Mouse (Mus musculus) heart, embryonic 12.5 days (tissue): ENCODE measurements at regions not wholly inside any gene's neighbourhood (a gene's known extent, or its start where the extent isn't known, plus 50 kb on each side); places are given as distances from the start of the nearest gene placed in this dataset.

Source experiments
- ATAC-seq: fragments of 200-750 bp; cut with Nextera tagmentation; 2 replicates; pipeline ENCODE4 v1.8.0; 2017; ENCODE audit warnings: moderate TSS enrichment, moderate library complexity; ENCODE audit not compliant: insufficient number of reproducible peaks, low FRiP score
- H3K27ac ChIP-seq: fragments of 300-500 bp; sonication (generic); 2 replicates; pipeline ENCODE4 v1.5.1; 2016; ENCODE audit warnings: mild to moderate bottlenecking, moderate library complexity; ENCODE audit not compliant: poor library complexity, severe bottlenecking
- H3K27me3 ChIP-seq: fragments of 300-500 bp; sonication (generic); replicated peaks from 2 replicates; pipeline ENCODE4 v1.6.1; 2016; ENCODE audit warnings: mild to moderate bottlenecking, moderate library complexity
- H3K36me3 ChIP-seq: fragments of 300-500 bp; sonication (generic); 2 replicates; pipeline ENCODE4 v1.6.1; 2016; ENCODE audit warnings: mild to moderate bottlenecking, moderate library complexity
- H3K4me1 ChIP-seq: fragments of 300-500 bp; sonication (generic); replicated peaks from 2 replicates; pipeline ENCODE4 v1.6.1; 2016; ENCODE audit warnings: mild to moderate bottlenecking
- H3K4me2 ChIP-seq: fragments of 300-500 bp; sonication (generic); 2 replicates; pipeline ENCODE4 v1.6.1; 2016; ENCODE audit warnings: mild to moderate bottlenecking, moderate library complexity
- H3K4me3 ChIP-seq: fragments of 300-500 bp; sonication (generic); 2 replicates; pipeline ENCODE4 v1.5.1; 2016; ENCODE audit warnings: mild to moderate bottlenecking
- H3K9ac ChIP-seq: fragments of 300-500 bp; sonication (generic); 2 replicates; pipeline ENCODE4 v1.6.1; 2016; ENCODE audit warnings: mild to moderate bottlenecking, moderate library complexity
- H3K9me3 ChIP-seq: fragments of 300-500 bp; sonication (generic); replicated peaks from 2 replicates; pipeline ENCODE4 v1.6.1; 2016; ENCODE audit warnings: mild to moderate bottlenecking, moderate library complexity
- WGBS: fragments of 180-500 bp; shearing (Covaris S2); methylation state at CpG from one replicate; pipeline ENCODE4 v1.1.7; 2016; 5-methylcytosine and 5-hydroxymethylcytosine counted together

- no peaks in the 10 kb centered on the region for H3K9me3 ChIP-seq
- H3K9ac ChIP-seq: no peak overlapping the region
- no peak overlapping the region for H3K4me2 ChIP-seq
- no peaks in the 10 kb centered on the region for H3K36me3 ChIP-seq
- no peak for ATAC-seq
- H3K4me3 ChIP-seq: no peak overlapping the region
- no peaks in the 10 kb centered on the region for H3K4me1 ChIP-seq
- H3K27ac ChIP-seq: no peak overlapping the region
- WGBS: 73% methylated on average over 7 of the region's 7 CpGs
- no peaks in the 10 kb centered on the region for H3K27me3 ChIP-seq
Measured at GRCm38 (mm10) chr8:77815648-77815971, 91.3 kb upstream of the Ednra start.

- H3K27ac ChIP-seq: no peak overlapping the region
- H3K9me3 ChIP-seq: no peaks in the 10 kb centered on the region
- no peak for ATAC-seq
- 80% methylated on average over 4 of the region's 4 CpGs for WGBS
- H3K27me3 ChIP-seq: no peaks in the 10 kb centered on the region
- no peak overlapping the region for H3K4me2 ChIP-seq
- H3K36me3 ChIP-seq: no peaks in the 10 kb centered on the region
- H3K4me3 ChIP-seq: no peak overlapping the region
- H3K9ac ChIP-seq: no peak overlapping the region
- H3K4me1 ChIP-seq: no peaks in the 10 kb centered on the region
Measured at GRCm38 (mm10) chr8:77816217-77816616, 92.0 kb upstream of the Ednra start.

- Histone ChIP-seq H3K27me3 (no peaks in the 10 kb centered on the region), H3K4me1 (peaks cover 11% of the 10 kb centered on the region), H3K4me3 (no peak overlapping the region), H3K27ac (no peak overlapping the region), H3K4me2 (no peak overlapping the region), H3K36me3 (no peaks in the 10 kb centered on the region), H3K9ac (no peak overlapping the region), H3K9me3 (no peaks in the 10 kb centered on the region)
- WGBS: 67% methylated on average over 1 of the region's 1 CpGs
- ATAC-seq: no peak
Measured at GRCm38 (mm10) chr8:77825786-77826185, 101.5 kb upstream of the Ednra start.

GRCm38 (mm10) chr8:77826255-77826654, 102.0 kb upstream of the Ednra start:
- Histone ChIP-seq H3K4me3 (no peak overlapping the region), H3K4me1 (peaks cover 11% of the 10 kb centered on the region), H3K4me2 (no peak overlapping the region), H3K27me3 (no peaks in the 10 kb centered on the region), H3K9me3 (no peaks in the 10 kb centered on the region), H3K9ac (no peak overlapping the region), H3K36me3 (no peaks in the 10 kb centered on the region), H3K27ac (no peak overlapping the region)
- ATAC-seq: no peak
- 58% methylated on average over 2 of the region's 2 CpGs for WGBS

GRCm38 (mm10) chr8:77828079-77828478, 103.8 kb upstream of the Ednra start:
- peaks cover 11% of the 10 kb centered on the region for H3K4me1 ChIP-seq
- 50% methylated on average over 7 of the region's 7 CpGs for WGBS
- no peak overlapping the region for H3K4me2 ChIP-seq
- no peaks in the 10 kb centered on the region for H3K9me3 ChIP-seq
- no peak for ATAC-seq
- no peak overlapping the region for H3K4me3 ChIP-seq
- no peak overlapping the region for H3K9ac ChIP-seq
- no peaks in the 10 kb centered on the region for H3K36me3 ChIP-seq
- no peaks in the 10 kb centered on the region for H3K27me3 ChIP-seq
- H3K27ac ChIP-seq: no peak overlapping the region

- 56% methylated on average over 5 of the region's 5 CpGs for WGBS
- H3K27ac ChIP-seq: no peak overlapping the region
- no peaks in the 10 kb centered on the region for H3K27me3 ChIP-seq
- H3K9ac ChIP-seq: no peak overlapping the region
- no peak for ATAC-seq
- peaks cover 11% of the 10 kb centered on the region for H3K4me1 ChIP-seq
- no peaks in the 10 kb centered on the region for H3K36me3 ChIP-seq
- no peaks in the 10 kb centered on the region for H3K9me3 ChIP-seq
- no peak overlapping the region for H3K4me3 ChIP-seq
- H3K4me2 ChIP-seq: no peak overlapping the region
Measured at GRCm38 (mm10) chr8:77829126-77829748, 105.0 kb upstream of the Ednra start.

- H3K4me3 ChIP-seq: no peak overlapping the region
- H3K27me3 ChIP-seq: no peaks in the 10 kb centered on the region
- H3K4me2 ChIP-seq: no peak overlapping the region
- ATAC-seq: no peak
- peaks cover 16% of the 10 kb centered on the region for H3K4me1 ChIP-seq
- WGBS: 78% methylated on average over 5 of the region's 5 CpGs
- no peak overlapping the region for H3K27ac ChIP-seq
- H3K9me3 ChIP-seq: no peaks in the 10 kb centered on the region
- H3K36me3 ChIP-seq: no peaks in the 10 kb centered on the region
- no peak overlapping the region for H3K9ac ChIP-seq
Measured at GRCm38 (mm10) chr8:77829764-77830163, 105.5 kb upstream of the Ednra start.

GRCm38 (mm10) chr8:77834283-77834682, 110.0 kb upstream of the Ednra start:
- no peak overlapping the region for H3K9ac ChIP-seq
- no peak overlapping the region for H3K4me2 ChIP-seq
- H3K36me3 ChIP-seq: no peaks in the 10 kb centered on the region
- ATAC-seq: no peak
- 50% methylated on average over 6 of the region's 6 CpGs for WGBS
- H3K4me3 ChIP-seq: no peak overlapping the region
- no peaks in the 10 kb centered on the region for H3K27me3 ChIP-seq
- no peaks in the 10 kb centered on the region for H3K9me3 ChIP-seq
- H3K4me1 ChIP-seq: 0 out of 2 replicates have a peak, but pooled peaks cover 5% of the 10 kb centered on the region
- no peak overlapping the region for H3K27ac ChIP-seq

- Histone ChIP-seq H3K4me1 (0 out of 2 replicates have a peak, but pooled peaks cover 5% of the 10 kb centered on the region), H3K4me2 (no peak overlapping the region), H3K9me3 (no peaks in the 10 kb centered on the region), H3K9ac (no peak overlapping the region), H3K4me3 (no peak overlapping the region), H3K27ac (no peak overlapping the region), H3K36me3 (no peaks in the 10 kb centered on the region), H3K27me3 (no peaks in the 10 kb centered on the region)
- WGBS: 63% methylated on average over 5 of the region's 5 CpGs
- ATAC-seq: no peak
Measured at GRCm38 (mm10) chr8:77836902-77837489, 112.7 kb upstream of the Ednra start.

GRCm38 (mm10) chr8:77842392-77843139, 118.3 kb upstream of the Ednra start:
- H3K4me3 ChIP-seq: no peak overlapping the region
- no peak overlapping the region for H3K9ac ChIP-seq
- no peaks in the 10 kb centered on the region for H3K9me3 ChIP-seq
- no peak for ATAC-seq
- no peaks in the 10 kb centered on the region for H3K36me3 ChIP-seq
- no peaks in the 10 kb centered on the region for H3K27me3 ChIP-seq
- no peak overlapping the region for H3K27ac ChIP-seq
- no peak overlapping the region for H3K4me2 ChIP-seq
- H3K4me1 ChIP-seq: no peaks in the 10 kb centered on the region
- WGBS: 40% methylated on average over 7 of the region's 7 CpGs

GRCm38 (mm10) chr8:77843229-77843628, 119.0 kb upstream of the Ednra start:
- Histone ChIP-seq H3K4me2 (no peak overlapping the region), H3K4me3 (no peak overlapping the region), H3K27ac (no peak overlapping the region), H3K27me3 (no peaks in the 10 kb centered on the region), H3K9me3 (no peaks in the 10 kb centered on the region), H3K36me3 (no peaks in the 10 kb centered on the region), H3K9ac (no peak overlapping the region), H3K4me1 (no peaks in the 10 kb centered on the region)
- 73% methylated on average over 3 of the region's 3 CpGs for WGBS
- no peak for ATAC-seq
